ENCODE assay signal across 8 mouse cellular contexts in genomic region chr7:88343828-88344227, GRCm38 (mm10).
DNase-seq lines count a peak whose midpoint lies in the region; ATAC-seq lines count a peak whose summit lies in the region.

No protein-coding gene starts in this region.

- DNase-seq in kidney, adult 18-20 months, result peak; percentile 6
- DNase-seq in kidney, postnatal 10 days, result no peak
- peak; percentile 33 for DNase-seq in ES-CJ7 (ENCODE audit: low read depth, low spot score)
- DNase-seq in naive thymus-derived CD4-positive, alpha-beta T cell, adult 2 months (ENCODE audit: low read depth), result peak; percentile 22
- no peak for DNase-seq in ovary, postnatal 10 days (ENCODE audit: low spot score)
- DNase-seq in right cerebral cortex, postnatal 25 days, result no peak
- DNase-seq in right cerebral cortex, postnatal 10 days (ENCODE audit: low spot score in 2 of 2), result no peak

- peak; percentile 75 for ATAC-seq in inflammation-experienced regulatory T-cells, adult 6 months

Comparison
In these comparisons a context has a peak if more than half of its experiments do, and no peak if none do; other contexts are left out.
1. DNase-seq: peak in kidney, adult 18-20 months (single experiment), ES-CJ7 (single experiment) and naive thymus-derived CD4-positive, alpha-beta T cell, adult 2 months (single experiment); none in kidney, postnatal 10 days (single experiment), ovary, postnatal 10 days (single experiment), right cerebral cortex, postnatal 25 days (single experiment) and right cerebral cortex, postnatal 10 days (0 of 2).